Mouse (Mus musculus) cerebellum, adult 11-12 months (tissue): Measurements from ENCODE around the gene Mrnip.

Experiments used
- DNase-seq: peaks from one replicate; pipeline ENCODE4 v3.0.0; 2022

Gene Mrnip

DNA sequence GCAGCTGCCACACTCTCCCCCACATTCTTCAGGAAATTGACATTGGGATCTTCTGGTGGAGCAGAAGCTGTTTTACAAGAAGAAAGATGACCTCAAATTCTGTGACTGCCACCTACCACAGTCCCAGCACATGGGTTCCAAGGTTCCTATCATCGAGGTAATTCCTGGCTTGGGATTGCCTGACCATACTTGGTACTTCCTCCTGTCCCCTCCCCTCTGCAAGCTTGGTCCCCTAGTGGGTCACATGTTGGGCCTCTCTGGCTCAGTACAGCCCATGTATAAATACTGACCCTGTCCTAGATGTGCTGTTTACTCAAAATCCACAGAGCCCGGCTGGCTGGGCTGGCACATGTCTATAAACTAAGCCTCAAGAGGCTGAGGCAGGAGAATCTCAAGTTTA is 31.8 kb downstream of the Mrnip start:
- DNase-seq = peak; percentile 21

DNA sequence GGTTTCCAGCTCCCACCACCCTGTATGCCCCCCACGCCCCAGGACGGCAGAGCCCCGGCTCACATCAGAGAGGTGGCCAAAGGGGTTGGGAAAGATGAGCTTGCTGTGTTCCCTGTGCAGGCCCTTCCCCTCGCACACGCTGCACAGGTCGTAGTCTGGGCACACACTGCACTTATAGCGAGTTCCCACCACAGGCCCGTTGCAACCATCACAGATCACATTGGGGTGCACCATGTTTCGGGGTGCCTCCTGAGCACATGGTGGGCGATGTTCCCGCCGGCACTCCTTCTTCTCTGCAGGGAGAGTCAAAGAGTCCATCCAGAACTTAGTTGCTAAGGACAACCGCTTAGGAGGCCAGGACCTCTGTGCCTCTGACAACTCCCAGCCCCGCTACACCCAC is 33.1 kb downstream of the Mrnip start:
- DNase-seq = peak; percentile 40

- DNase-seq = peak; percentile 28
Measured at GRCm38 (mm10) chr11:50208039-50208438, 33.8 kb downstream of the Mrnip start.

- peak; percentile 96 for DNase-seq
Measured at GRCm38 (mm10) chr11:50210101-50210504, 35.9 kb downstream of the Mrnip start.

DNA sequence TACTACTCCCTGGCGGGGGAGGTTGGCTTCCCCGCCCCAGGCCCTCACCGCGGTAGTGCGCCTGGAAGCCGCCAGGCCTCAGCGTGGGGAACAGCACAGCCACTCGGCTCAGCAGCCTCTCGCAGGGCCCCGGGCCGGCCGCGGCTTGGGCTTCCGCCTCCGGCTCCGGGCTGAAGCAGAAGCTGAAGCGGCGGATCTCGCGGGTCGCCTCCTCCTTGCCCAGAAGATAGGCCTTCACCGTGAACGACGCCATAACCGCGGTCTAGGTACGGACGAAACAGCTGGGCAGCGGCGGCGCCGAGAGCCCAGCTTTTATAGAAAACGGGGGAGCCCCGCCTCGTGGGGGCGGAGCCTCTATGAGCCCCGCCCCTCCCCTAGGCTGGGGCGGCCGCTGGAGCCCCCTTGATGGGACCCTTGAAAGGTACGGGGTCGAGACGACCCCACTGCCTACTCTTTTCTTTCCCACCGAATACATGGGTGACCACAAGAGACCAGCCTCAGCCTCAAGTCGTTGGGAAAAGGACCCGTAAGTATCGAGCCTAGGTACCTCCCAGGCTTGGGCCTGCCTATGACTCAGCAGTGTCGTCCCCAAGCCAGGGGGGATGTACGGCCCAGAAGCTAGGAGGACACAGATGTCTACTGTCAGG is 36.4 kb downstream of the Mrnip start, which contains the start of the genes Sqstm1 and Mgat4b:
Gene Sqstm1 (minus strand): TSS at position 323 of the 647 bp plus-strand sequence.
Gene Mgat4b (plus strand): TSS at position 386 of the 647 bp plus-strand sequence.
- peak; percentile 82 for DNase-seq

DNA sequence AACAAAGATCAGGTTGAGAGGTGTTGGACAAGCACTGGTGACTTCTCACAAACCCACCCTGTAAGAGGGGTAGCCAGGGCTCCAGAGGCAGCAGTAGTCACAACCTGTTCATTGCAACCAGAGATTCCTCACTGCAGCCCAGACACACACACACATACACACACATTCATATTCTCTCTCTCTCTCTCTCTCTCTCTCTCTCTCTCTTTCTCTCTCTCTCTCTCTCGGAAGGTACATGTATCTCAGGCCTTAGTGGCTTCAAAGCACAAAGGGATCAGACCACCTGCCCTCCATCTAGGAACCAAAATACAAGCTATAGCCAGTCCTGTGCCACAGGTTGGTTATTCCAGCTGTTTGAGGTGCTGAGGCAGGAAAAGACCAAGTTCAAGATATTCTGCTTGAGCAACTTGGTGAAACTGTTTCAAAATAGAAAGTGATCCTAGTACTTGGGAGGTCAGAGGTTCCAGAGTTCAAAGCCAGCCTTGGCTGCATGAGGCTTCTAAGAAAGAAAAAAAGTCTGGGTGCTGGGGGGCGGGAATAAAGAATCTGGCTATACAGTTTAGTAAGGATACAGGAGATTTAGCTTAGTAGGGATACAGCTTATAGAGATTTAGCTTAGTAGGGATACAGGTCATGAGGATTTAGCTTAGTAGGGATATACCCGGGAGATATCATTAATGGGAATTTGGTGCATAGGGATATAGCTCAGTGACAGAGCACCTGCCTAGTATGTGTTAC is 37.2 kb downstream of the Mrnip start:
- peak; percentile 32 for DNase-seq

GRCm38 (mm10) chr11:50212060-50212739 is 38.0 kb downstream of the Mrnip start:
- peak; percentile 39 for DNase-seq

- DNase-seq = peak; percentile 78
Measured at GRCm38 (mm10) chr11:50212848-50213758, 38.9 kb downstream of the Mrnip start.

GRCm38 (mm10) chr11:50214631-50215030 is 40.4 kb downstream of the Mrnip start:
- DNase-seq = no peak

- no peak for DNase-seq
Measured at GRCm38 (mm10) chr11:50215633-50216032, 41.4 kb downstream of the Mrnip start.

DNA sequence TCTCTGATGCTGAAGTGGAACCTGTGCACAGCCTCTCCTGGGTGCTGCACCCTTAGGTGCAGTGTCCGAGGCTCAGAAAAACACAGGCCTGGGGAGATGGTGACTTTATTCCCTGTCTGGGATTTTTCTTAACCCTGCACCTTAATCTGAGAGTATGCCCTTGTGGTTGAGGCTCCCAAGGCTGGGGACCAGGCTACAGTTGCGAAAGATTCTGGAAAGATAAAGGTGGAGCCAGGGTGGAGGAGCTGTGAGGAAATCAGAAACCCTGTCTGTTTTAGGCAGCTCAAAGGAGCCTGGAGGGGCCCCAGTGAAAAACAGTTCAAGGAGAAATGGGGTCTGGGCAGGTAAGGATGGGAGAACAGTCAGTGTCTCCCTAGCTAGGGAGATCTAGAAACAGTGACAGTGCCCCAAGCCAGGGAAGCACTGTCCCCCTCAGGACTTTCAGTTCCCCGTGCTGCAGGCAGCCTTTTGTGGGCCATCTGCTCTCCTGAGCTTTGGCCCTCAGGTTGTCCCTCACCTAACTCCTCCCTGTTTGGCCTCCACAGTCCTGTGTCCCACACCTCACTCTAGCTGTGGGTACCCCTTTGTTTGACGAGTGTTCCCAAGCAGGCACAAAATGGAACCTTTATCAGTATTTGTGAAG is 42.6 kb downstream of the Mrnip start:
- no peak for DNase-seq

DNA sequence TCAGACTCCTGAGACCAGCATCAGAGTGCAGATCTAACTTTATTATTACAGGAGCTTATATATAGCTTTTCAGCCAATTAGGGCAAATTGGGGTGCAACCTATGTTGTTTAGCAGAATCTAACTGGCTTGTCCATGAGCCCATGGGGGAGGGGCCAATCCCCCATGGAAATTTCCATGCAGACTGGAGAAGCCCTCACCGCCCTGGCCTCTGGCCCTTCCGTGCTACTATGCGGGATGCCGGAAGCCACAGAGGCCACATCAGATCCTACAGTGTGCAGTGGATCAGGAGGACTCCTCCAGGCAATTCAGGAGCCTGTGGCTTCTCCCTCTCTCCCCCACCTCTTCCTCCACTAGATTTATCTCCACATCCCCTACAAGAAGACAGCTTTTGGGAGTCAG is 43.6 kb downstream of the Mrnip start:
- DNase-seq = no peak

- DNase-seq = no peak
Measured at GRCm38 (mm10) chr11:50219833-50220232, 45.6 kb downstream of the Mrnip start.

DNA sequence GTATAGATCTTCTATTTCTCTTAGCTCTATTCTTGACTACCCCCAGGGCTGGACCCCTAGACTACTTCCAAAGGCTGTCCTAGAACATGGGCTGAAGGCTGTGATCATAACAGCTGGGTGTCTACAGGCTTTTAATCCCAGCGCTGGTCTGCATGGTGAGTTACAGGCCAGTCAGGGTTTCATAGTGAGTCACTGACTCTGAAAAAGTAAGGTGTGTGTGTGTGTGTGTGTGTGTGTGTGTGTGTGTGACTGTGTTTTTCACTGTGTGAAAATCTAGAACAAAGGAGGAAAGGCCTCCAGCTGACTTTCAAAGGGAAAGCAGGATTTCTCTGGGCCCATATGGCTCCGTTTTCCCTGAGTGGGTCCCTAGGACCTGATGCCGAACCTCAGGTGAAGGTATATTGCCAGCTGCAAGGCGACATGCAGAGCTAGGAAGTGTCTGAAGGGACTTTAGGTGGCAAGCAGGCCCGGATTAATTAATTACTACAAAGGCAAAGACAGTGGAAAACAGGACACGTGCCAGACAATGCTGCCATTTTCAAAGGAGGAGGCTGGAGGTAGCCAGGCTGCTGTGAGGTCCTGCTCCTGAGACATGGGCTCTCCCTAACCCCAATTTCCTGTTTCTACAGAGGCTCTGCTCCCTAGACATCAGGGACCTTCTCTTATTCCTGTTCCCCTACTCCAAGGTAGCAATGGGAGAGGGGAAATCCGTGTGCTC is 48.5 kb downstream of the Mrnip start:
- DNase-seq = no peak

- DNase-seq = peak; percentile 24
Measured at GRCm38 (mm10) chr11:50223783-50224662, 49.8 kb downstream of the Mrnip start.

DNA sequence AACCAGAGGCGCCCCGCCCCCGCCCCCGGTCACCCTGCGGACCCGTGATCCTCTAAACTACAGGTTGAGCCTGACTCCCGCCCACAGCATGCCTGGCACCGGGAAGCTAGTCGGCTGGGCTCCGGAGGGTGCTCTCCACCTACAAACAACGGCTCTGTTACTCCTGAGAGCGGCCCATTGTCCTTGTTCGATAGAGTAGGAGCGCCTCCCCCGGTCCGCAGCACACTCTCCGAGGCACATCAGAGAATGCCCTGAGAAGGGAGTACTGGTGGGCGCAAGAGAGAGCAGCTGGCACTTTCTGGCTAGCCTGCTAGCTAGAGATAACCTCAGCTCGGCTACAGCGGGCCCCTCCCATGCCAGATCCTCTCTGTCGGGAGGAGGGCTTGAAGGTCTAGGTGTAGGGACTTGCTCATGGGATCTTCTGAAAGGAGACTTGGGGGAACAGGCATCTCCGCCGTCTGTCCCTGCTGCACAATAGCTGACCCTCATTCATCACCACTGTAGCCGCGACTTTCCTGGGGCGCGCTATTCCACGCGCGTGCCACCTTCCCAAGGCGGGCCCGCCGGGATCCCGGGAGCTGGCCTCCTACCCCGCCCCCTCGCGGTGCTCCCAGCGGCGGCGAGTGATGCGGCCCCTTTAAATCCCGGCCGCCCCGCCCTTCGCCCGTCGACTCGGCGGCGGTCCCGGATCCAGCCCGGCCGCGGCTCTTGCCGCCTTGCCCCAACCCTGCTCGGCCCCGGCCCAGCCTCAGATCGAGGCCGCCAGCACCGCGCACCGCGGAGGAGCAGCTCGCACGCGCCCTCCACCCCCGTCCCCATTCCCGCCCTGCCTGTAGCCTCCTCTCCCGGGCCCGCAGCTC is 50.7 kb downstream of the Mrnip start:
- DNase-seq = peak; percentile 89

GRCm38 (mm10) chr11:50225611-50226378 is 51.6 kb downstream of the Mrnip start:
- DNase-seq = peak; percentile 79

- DNase-seq = peak; percentile 47
Measured at GRCm38 (mm10) chr11:50226406-50226805, 52.2 kb downstream of the Mrnip start.

DNA sequence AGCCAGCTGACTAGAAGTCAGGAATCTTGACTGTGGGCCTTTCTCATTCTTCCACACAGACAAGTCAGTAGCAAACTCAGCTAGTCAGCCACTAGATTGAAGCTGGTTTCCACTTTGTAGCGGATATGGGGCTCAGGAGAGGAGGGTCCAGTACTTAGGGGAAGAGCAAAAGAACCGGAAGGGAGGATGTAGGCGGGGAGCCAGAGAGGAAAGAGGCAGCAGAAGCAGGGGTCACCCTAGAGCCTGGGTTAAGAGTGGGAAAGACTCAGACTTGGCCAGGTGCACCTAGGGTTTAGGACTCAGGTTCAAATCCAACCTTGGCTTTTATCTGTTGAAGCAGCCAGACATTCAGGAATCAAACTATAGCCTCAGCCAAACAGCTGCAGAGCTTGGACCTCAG is 53.0 kb downstream of the Mrnip start:
- DNase-seq = no peak
